Mouse (Mus musculus) liver, adult (tissue): Measurements from ENCODE around the gene Syne1.

ENCODE experiments used
- GATA4 ChIP-seq: IDR thresholded peaks from 2 replicates; pipeline ENCODE4 v1.6.1; 2014; ENCODE audit warnings: mild to moderate bottlenecking, low read length; ENCODE audit not compliant: insufficient replicate concordance

Syne1 gene

GRCm38 (mm10) chr10:5139932-5140264 lies 411.4 kb downstream of the Syne1 start:
- no peak for TF ChIP-seq GATA4

- no peak for TF ChIP-seq GATA4
Measured at GRCm38 (mm10) chr10:5139246-5139931, 411.9 kb downstream of the Syne1 start.

GRCm38 (mm10) chr10:5132050-5132449 lies 419.2 kb downstream of the Syne1 start:
- no peak for TF ChIP-seq GATA4

- no peak for TF ChIP-seq GATA4
Measured at GRCm38 (mm10) chr10:5130495-5130894, 420.8 kb downstream of the Syne1 start.

GRCm38 (mm10) chr10:5124757-5125156 lies 426.5 kb downstream of the Syne1 start:
- TF ChIP-seq GATA4: no peak

GRCm38 (mm10) chr10:5116720-5117119 lies 434.6 kb downstream of the Syne1 start:
- no peak for TF ChIP-seq GATA4

- no peak for TF ChIP-seq GATA4
Measured at GRCm38 (mm10) chr10:5116155-5116554, 435.1 kb downstream of the Syne1 start.

- TF ChIP-seq GATA4: no peak
Measured at GRCm38 (mm10) chr10:5110773-5111172, 440.5 kb downstream of the Syne1 start.

GRCm38 (mm10) chr10:5097754-5098137 lies 453.5 kb downstream of the Syne1 start:
- TF ChIP-seq GATA4: no peak

- no peak for TF ChIP-seq GATA4
Measured at GRCm38 (mm10) chr10:5096996-5097753, 454.1 kb downstream of the Syne1 start.

- no peak for TF ChIP-seq GATA4
Measured at GRCm38 (mm10) chr10:5089133-5089532, 462.1 kb downstream of the Syne1 start.

GRCm38 (mm10) chr10:5087336-5087735 lies 463.9 kb downstream of the Syne1 start:
- no peak for TF ChIP-seq GATA4

- TF ChIP-seq GATA4: no peak
Measured at GRCm38 (mm10) chr10:5086329-5086728, 465.0 kb downstream of the Syne1 start.

- no peak for TF ChIP-seq GATA4
Measured at GRCm38 (mm10) chr10:5085792-5086191, 465.5 kb downstream of the Syne1 start.

- no peak for TF ChIP-seq GATA4
Measured at GRCm38 (mm10) chr10:5083716-5084115, 467.6 kb downstream of the Syne1 start.

GRCm38 (mm10) chr10:5079945-5080468 lies 471.3 kb downstream of the Syne1 start:
- no peak for TF ChIP-seq GATA4
